9 mouse cellular contexts compared by ENCODE assay signal in genomic region chr12:85647346-85647745, GRCm38 (mm10). TPM values are rescaled to one million over a fixed set of nuclear protein-coding genes. Genes with fewer than 3 reads are reported as not detected.
DNase-seq lines count a peak whose midpoint lies in the region; ATAC-seq lines count a peak whose summit lies in the region.
"Had no signal": no experiment of that assay in that cellular context is flagged by ENCODE, and none has a peak within 500 bp of the region (broad histone marks: within the 10 kb centered on the region; RNA-seq: fewer than 3 reads in every experiment).

No protein-coding gene starts in this region.

- ATAC-seq in kidney, embryonic 16.5 days (ENCODE audit: low FRiP score, low TSS enrichment) = no peak
- ATAC-seq in granulocyte monocyte progenitor cell, adult 5-6 weeks (replicated peaks; ENCODE audit: poor library complexity, severe bottlenecking) = peak; percentile 35
- ATAC-seq in megakaryocyte progenitor cell, adult 5-6 weeks (replicated peaks; ENCODE audit: poor library complexity) = peak; percentile 70
- ATAC-seq in forebrain, embryonic 16.5 days = no peak

- no peaks in the 10 kb centered on the region for H3K4me1 ChIP-seq in kidney, embryonic 16.5 days (ENCODE audit: insufficient read depth, low read length)
- H3K4me1 ChIP-seq in forebrain, embryonic 16.5 days (replicated peaks; ENCODE audit: control insufficient read depth, insufficient read depth, low read length) = no peaks in the 10 kb centered on the region

- peak; percentile 35 for DNase-seq in kidney, adult 18-20 months
- peak; percentile 26 for DNase-seq in Muller cell, postnatal 12 days (ENCODE audit: inconsistent ontology term)
- DNase-seq in frontal cortex, postnatal 14 days (ENCODE audit: low spot score in 2 of 2) = no peak

- H3K9ac ChIP-seq in kidney, embryonic 16.5 days (replicated peaks; ENCODE audit: low read length) = no peak overlapping the region
- H3K9ac ChIP-seq in forebrain, embryonic 16.5 days (replicated peaks; ENCODE audit: low read depth, low read length) = no peak overlapping the region
- H3K9ac ChIP-seq: embryonic facial prominence, embryonic 13.5 days had no signal

- 45% methylated on average over 10 of the region's 10 CpGs for WGBS in kidney, embryonic 16.5 days
- 55% methylated on average over 10 of the region's 10 CpGs for whole genome bisulfite sequencing in forebrain, embryonic 16.5 days

- H3K27me3 ChIP-seq in kidney, embryonic 16.5 days (ENCODE audit: insufficient read depth, low read length) = no peaks in the 10 kb centered on the region
- no peaks in the 10 kb centered on the region for H3K27me3 ChIP-seq in forebrain, embryonic 16.5 days (replicated peaks; ENCODE audit: control insufficient read depth, insufficient read depth, low read length)
- H3K27me3 ChIP-seq: embryonic facial prominence, embryonic 13.5 days had no signal

- H3K9me3 ChIP-seq in kidney, embryonic 16.5 days (ENCODE audit: low read length) = no peaks in the 10 kb centered on the region
- no peaks in the 10 kb centered on the region for H3K9me3 ChIP-seq in forebrain, embryonic 16.5 days (ENCODE audit: control insufficient read depth, low read length)
- H3K9me3 ChIP-seq: embryonic facial prominence, embryonic 13.5 days had no signal

- no peak overlapping the region for H3K4me2 ChIP-seq in kidney, embryonic 16.5 days (replicated peaks; ENCODE audit: low read depth, low read length)
- H3K4me2 ChIP-seq in forebrain, embryonic 16.5 days (ENCODE audit: low read length) = no peak overlapping the region
- H3K4me2 ChIP-seq: embryonic facial prominence, embryonic 13.5 days had no signal

- H3K36me3 ChIP-seq in kidney, embryonic 16.5 days (ENCODE audit: insufficient read depth, low read length) = no peaks in the 10 kb centered on the region
- H3K36me3 ChIP-seq in forebrain, embryonic 16.5 days (ENCODE audit: control insufficient read depth, insufficient read depth) = no peaks in the 10 kb centered on the region

- no peak overlapping the region for H3K4me3 ChIP-seq in kidney, embryonic 16.5 days (ENCODE audit: low read length)
- H3K4me3 ChIP-seq in forebrain, embryonic 16.5 days (replicated peaks; ENCODE audit: low read length) = no peak overlapping the region
- H3K4me3 ChIP-seq: embryonic facial prominence, embryonic 13.5 days; megakaryocyte, embryonic 14.5 days had no signal

- H3K27ac ChIP-seq in kidney, embryonic 16.5 days (ENCODE audit: low read length) = no peak overlapping the region
- H3K27ac ChIP-seq in forebrain, embryonic 16.5 days (ENCODE audit: low read length) = no peak overlapping the region
- H3K27ac ChIP-seq: embryonic facial prominence, embryonic 13.5 days had no signal

RNA-seq across cellular contexts. Expression of gene Batf, which starts 39.1 kb away (rescaled TPM):
- polyA plus RNA-seq in kidney, embryonic 16.5 days (2015; fragmentation: Nextera tagmentation; extraction: Ambion mirVana) = 3.9 TPM in 2 replicates
- 18.5 and 22.2 TPM in 2 replicates for total RNA-seq in granulocyte monocyte progenitor cell, adult 5-6 weeks (2014; fragmentation: Nextera tagmentation)
- 30.5 and 31.1 TPM in 2 replicates for total RNA-seq in granulocyte monocyte progenitor cell, adult 5-6 weeks (2017)
- 8.2 and 9.0 TPM in 2 replicates for total RNA-seq in megakaryocyte progenitor cell, adult 5-6 weeks (2015)
- total RNA-seq in megakaryocyte progenitor cell, adult 5-6 weeks (2017) = 29.2 and 41.9 TPM in 2 replicates
- 0.75 and 1.2 TPM in 2 replicates for polyA plus RNA-seq in forebrain, embryonic 16.5 days (2015; fragmentation: Nextera tagmentation; extraction: Ambion mirVana)

RNA-seq across cellular contexts. Expression of gene Jdp2, which starts 48.5 kb away (rescaled TPM):
- polyA plus RNA-seq in kidney, embryonic 16.5 days (2015; fragmentation: Nextera tagmentation; extraction: Ambion mirVana) = 0.21 and 0.32 TPM in 2 replicates
- total RNA-seq in granulocyte monocyte progenitor cell, adult 5-6 weeks (2014; fragmentation: Nextera tagmentation) = 22.5 and 27.5 TPM in 2 replicates
- 30.5 and 39.8 TPM in 2 replicates for total RNA-seq in granulocyte monocyte progenitor cell, adult 5-6 weeks (2017)
- 12.9 and 18.0 TPM in 2 replicates for total RNA-seq in megakaryocyte progenitor cell, adult 5-6 weeks (2015)
- 38.1 and 46.1 TPM in 2 replicates for total RNA-seq in megakaryocyte progenitor cell, adult 5-6 weeks (2017)
- 0.56 and 0.66 TPM in 2 replicates for polyA plus RNA-seq in forebrain, embryonic 16.5 days (2015; fragmentation: Nextera tagmentation; extraction: Ambion mirVana)

Comparison
In these comparisons a context has a peak if more than half of its experiments do, and no peak if none do; other contexts are left out.
1. DNase-seq: peak in kidney, adult 18-20 months (single experiment) and Muller cell, postnatal 12 days (single experiment); none in frontal cortex, postnatal 14 days (0 of 2).
2. ATAC-seq: peak in granulocyte monocyte progenitor cell, adult 5-6 weeks (single experiment) and megakaryocyte progenitor cell, adult 5-6 weeks (single experiment); none in kidney, embryonic 16.5 days (single experiment) and forebrain, embryonic 16.5 days (single experiment).